In the genomic region with DNA sequence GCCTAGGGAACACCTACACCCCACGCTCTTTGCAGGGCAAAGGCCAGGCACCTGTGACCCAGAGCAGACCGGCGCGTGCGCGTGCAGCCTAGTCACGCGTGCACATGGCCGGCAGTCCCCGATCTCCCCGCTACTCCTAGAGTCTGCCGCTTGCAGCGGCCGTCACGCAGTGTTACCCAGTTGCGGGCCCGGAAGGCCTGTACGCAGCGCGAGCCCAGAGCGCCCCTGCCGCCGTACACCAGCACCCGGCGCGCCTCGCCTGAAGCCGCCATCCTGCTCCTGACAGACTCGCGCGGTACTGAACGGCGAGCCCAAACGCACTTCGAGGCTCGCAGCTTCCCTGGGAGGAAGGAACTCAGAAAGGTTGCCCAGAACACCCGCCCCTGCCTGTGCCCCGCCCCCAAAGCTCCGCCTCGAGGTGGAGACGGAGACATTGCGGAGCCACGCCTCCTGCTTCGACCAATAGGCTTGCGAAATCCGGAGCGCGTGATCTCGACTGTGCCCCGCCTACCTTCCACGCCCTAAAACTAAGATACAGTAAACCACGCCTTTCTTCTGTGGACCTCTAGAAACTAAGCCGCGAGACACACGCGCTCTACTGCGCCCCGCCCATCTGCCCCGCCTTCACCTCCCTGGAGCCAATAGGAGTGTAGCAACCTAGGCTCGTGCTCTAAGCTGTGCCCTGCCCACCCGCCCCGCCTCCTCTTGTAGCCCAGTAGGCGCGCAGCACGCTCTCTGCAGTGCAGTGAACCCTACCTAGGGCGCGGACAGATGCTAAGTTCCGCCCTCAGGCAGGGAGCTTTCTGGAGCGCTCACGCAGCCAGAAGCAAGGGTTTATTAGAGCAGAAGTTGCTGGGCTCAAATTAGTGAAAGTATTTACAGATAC, we compare ENCODE assay signal across 8 mouse cellular contexts. TPM values are rescaled to one million over a fixed set of nuclear protein-coding genes. Genes with fewer than 3 reads are reported as not detected.
DNase-seq lines count a peak whose midpoint lies in the region; ATAC-seq lines count a peak whose summit lies in the region.

TSS of gene Qdpr (minus strand) at position 406 of the 886 bp plus-strand sequence.

- H3K9me3 ChIP-seq in intestine, embryonic 14.5 days (ENCODE audit: control insufficient read depth, low read length) = no peaks in the 10 kb centered on the region

- ATAC-seq in intestine, embryonic 14.5 days (replicated peaks; ENCODE audit: low FRiP score, low TSS enrichment, low read depth) = peak; percentile 99

- H3K27ac ChIP-seq in intestine, embryonic 14.5 days (ENCODE audit: low read depth) = peak within 1 kb of the TSS; percentile 78

- WGBS in intestine, embryonic 14.5 days = under 1% methylated on average over 67 of the region's 70 CpGs

- H3K4me1 ChIP-seq in intestine, embryonic 14.5 days (replicated peaks; ENCODE audit: control insufficient read depth, insufficient read depth, low read length) = peaks cover 4% of the 10 kb centered on the region

- H3K4me2 ChIP-seq in intestine, embryonic 14.5 days (ENCODE audit: low read length) = peak within 1 kb of the TSS; percentile 91

- peak within 1 kb of the TSS; percentile 67 for H3K9ac ChIP-seq in intestine, embryonic 14.5 days (ENCODE audit: low read length)

- intact Hi-C loops in left cerebral cortex, postnatal 14 days (cut with DNase I) = no loop called here

- no peaks in the 10 kb centered on the region for H3K27me3 ChIP-seq in intestine, embryonic 14.5 days (replicated peaks; ENCODE audit: control insufficient read depth, insufficient read depth, low read length)

- H3K36me3 ChIP-seq in intestine, embryonic 14.5 days (ENCODE audit: control insufficient read depth, insufficient read depth, low read length) = 0 out of 2 replicates have a peak, but pooled peaks cover 4% of the 10 kb centered on the region

- H3K4me3 ChIP-seq in intestine, embryonic 14.5 days (ENCODE audit: low read depth, low read length) = peak within 1 kb of the TSS; percentile 67

- peak; percentile 85 to 86 for DNase-seq in adrenal gland, adult 18-20 months (ENCODE audit: low spot score in 2 of 2)
- peak; percentile 99 for DNase-seq in embryo, embryonic 11 days
- peak; percentile 96 for DNase-seq in gastrocnemius, postnatal 25 days
- peak; percentile 98 for DNase-seq in intestine, embryonic 14.5 days (ENCODE audit: low spot score)
- DNase-seq in left cerebral cortex, postnatal 14 days (ENCODE audit: low spot score in 2 of 2) = peak; percentile 94 to 98
- peak; percentile 99 for DNase-seq in mesoderm, embryonic 11.5 days (ENCODE audit: low read depth, low spot score)
- DNase-seq in right cerebral cortex, postnatal 36 days (ENCODE audit: low spot score in 2 of 2) = peak; percentile 95 to 97
- DNase-seq in yolk sac, embryonic 10.5 days (ENCODE audit: low spot score) = peak; percentile 99

RNA-seq across cellular contexts. Expression of gene Qdpr, which starts in this region (rescaled TPM):
- 100 to 1,000 TPM; 116 to 128 TPM for total RNA-seq in adrenal gland, adult 18-20 months (2021)
- 10 to 100 TPM; 53.9 to 63.6 TPM for total RNA-seq in gastrocnemius, postnatal 25 days (2021)
- 157 and 162 TPM in 2 replicates for polyA plus RNA-seq in intestine, embryonic 14.5 days (2014; fragmentation: Nextera tagmentation; extraction: Ambion mirVana)
- total RNA-seq in left cerebral cortex, postnatal 14 days (2021) = 10 to 100 TPM; 86.2 to 87.9 TPM

Comparison
In these comparisons a context has a peak if more than half of its experiments do, and no peak if none do; other contexts are left out.
1. Peak in every context shown above with its lines: DNase-seq, ATAC-seq, H3K4me3 ChIP-seq and H3K27ac ChIP-seq.